Mouse (Mus musculus): ENCODE measurements at regions not wholly inside any gene's neighbourhood (a gene's known extent, or its start where the extent isn't known, plus 50 kb on each side); places are given as distances from the start of the nearest gene placed in this dataset.

DNA sequence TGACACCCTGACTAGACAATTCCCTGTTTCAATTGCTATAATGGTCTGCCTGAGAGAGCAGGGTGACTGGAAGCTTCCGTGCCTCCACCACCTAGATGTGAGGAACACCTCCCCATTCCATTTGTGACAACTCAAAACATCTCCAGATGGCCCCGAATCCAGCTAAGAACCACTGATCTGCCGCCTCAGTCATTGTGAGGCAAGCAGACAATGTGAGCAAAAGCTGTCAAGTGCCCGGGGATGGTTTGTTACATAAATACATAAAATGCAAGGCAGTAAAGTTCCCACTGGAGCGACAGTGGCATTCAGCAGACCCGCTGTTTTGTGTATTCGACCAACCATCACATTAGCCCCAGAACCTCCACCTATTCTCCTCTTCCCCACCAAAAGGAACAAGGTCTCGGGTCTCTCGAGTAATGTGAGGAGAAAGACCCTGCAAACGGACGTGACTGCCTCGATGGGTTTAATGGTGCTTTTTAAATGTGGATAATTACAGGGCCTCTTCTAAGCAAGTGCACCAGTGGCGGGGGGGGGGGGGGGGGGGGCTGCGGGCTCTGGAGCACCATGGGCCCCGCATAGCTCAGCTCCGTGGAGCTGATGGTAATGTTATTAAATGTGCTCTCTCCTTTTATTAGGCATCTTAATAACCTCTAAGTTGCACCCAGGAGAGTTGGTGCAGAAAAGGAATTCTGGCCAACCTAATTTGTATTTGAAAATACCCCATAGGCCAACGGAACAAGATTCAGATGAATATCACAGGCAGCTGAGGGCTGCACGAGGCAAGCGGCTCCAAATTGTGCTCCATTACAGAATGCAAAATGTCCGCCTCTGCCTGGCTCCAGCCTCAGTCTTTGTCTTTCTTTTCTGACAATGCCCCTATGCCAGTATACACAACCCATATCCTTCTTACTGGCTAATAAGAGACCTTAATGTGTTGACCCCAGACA is 360.6 kb upstream of the Clint1 start:
- TF ChIP-seq CHD2 (IDR thresholded peaks at IDR 0.05; ENCODE audit: low read depth, low read length) (no peak), MAFK (IDR thresholded peaks at IDR 0.05; ENCODE audit: insufficient read depth, low read depth, low read length) (no peak), ZC3H11A (IDR thresholded peaks at IDR 0.05; ENCODE audit: borderline replicate concordance, low read depth, low read length) (no peak), ZNF384 (IDR thresholded peaks at IDR 0.05; ENCODE audit: low read depth, low read length) (no peak)
